Mouse (Mus musculus) fibroblast of lung, adult 2 months (primary cell): ENCODE data around the gene R3hdm2.

Source experiments
- DNase-seq: peaks from one replicate; pipeline ENCODE4 v3.0.0-alpha.2; 2011; ENCODE audit warnings: low read depth

Gene R3hdm2

DNA sequence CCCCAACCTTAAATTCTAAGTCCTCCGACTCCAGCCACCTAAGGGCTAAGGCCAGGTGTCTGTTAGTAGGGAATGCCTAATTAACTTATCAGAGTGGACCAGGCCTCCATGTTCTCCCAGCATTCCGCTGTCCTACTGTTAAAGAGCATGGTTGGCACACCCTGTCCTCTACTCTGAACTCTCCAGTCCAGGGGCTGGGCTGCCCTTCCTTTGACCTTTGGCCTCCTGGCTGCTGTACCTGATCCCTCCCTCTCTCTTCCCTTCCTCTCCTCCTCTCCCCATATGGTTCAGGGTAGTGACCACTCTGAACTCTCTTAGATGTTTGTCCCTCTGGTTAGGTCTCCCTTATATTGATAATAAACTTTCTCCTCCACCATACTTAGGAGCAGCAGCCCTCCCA lies 45.7 kb downstream of the R3hdm2 start:
- DNase-seq: no peak

DNA sequence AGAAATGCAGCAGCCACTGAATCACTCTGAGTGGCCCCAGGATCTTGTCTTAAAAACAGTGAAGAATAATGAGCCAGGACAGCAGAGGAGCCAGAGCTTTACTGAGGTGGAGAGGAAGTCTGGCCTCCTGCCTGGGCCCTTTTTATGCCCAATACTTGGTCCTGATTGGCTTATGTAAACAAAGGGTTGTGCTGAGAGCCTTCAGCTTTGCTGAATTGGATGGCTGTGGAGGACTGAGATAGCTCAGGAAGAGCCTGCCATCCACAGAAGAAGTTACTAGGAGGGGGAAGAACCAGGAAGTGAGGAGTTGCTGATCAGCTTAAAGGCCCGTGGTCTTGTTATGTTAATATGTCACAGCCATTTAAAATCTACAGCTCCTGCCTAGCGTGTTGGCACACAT lies 46.5 kb downstream of the R3hdm2 start:
- DNase-seq: no peak

DNA sequence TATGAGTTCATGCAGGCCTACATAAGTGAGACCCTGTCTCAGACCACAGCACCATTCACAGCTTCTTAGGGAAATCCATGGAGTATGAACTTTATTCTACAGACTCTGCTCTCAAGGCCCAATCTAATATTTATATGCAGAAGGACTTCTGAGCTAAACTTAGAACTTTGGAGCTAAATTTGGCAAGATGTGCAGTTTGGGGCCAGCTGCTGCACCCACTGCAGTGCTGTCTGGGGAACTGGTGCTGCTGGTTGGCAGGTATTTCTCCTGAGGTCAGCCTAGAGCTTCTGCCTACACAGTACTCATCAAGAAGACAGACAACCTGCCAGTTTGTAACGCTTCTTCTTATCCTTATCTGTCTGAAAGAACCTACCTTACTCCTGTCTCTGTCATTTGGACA lies 47.0 kb downstream of the R3hdm2 start:
- DNase-seq: no peak

DNA sequence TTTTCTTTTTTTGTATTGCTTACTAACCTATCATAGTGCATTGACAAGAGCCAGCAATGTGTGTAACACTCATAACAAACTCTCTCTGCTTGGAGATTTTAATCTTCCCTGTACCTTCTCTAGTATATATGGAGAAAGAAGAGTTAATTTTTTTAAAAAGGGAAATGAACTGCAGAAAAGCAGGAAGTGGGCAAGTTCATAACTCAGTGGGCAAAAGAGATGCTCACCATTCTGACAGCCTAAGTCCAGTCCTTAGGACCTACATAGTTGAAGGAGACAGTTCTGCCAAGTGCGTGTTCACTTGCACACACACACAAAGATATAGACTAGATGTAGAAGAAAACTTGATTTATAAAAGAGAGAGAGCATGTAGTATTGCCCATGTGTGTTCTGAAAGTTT lies 47.9 kb downstream of the R3hdm2 start:
- no peak for DNase-seq

DNA sequence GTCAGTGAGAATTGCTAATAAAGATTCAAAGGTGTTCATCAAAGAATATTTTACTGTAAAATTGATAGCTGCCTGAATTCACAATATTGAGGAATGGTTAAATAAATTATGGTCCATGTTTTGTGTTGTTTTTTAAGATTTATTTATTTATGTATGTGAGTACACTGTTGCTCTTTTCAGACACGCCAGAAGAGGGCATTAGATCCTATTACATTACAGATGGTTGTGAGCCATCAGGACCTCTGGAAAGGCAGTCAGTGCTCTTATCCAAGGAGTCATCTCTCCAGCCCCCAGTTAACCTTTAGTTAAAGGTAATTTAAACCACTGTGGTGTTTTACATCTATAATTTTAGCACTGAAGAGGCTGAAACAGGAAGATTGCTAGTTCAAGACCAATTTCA lies 49.4 kb downstream of the R3hdm2 start:
- no peak for DNase-seq

DNA sequence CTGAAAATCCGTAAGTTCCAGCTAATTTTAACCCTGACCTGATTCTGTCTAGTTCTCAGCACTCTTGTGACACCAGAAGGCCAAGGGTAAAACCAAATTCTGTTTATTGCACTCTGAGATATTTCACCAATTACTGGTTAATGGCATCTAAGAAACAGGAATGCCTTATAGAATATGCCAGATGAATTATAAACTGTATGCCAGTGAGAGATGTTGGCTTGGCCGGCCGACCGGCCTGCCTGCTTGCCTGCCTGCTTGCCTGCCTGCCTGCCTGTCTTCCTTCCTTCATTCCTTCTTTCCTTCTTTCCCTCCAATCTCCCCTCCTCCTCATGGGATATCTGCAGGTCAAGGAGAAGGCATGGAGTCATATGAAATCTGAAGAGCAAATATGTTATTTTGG lies 52.3 kb downstream of the R3hdm2 start:
- no peak for DNase-seq

DNA sequence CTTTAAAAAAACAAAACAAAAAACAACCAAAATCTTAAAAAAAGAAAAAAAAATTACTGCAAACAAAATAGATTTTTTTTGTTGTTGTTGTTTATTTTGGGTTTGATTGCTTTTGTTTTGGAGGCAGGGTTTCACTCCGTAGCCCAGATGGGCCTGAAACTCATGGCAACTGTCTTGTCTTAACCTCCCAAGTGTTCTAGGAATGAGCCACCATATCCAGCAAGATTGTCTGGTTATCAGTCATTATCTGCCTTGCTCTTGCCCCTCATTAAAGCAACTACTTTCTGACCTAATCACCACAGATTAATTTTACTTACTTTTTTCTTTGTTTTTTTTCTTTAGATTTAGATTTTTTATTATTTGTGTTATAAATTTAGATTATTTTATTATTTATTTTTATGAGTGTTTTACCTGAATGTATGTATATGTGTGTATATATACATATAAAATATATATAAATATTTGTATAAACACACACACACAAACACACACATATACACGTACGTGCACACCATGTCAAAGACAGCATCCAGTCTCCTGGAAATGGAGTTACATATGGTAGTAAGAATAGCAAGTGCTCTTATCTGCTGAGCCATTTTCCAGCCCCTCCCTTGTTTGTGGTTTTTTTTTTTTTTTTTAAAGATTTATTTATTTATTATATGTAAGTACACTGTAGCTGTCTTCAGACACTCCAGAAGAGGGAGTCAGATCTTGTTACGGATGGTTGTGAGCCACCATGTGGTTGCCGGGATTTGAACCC lies 57.4 kb downstream of the R3hdm2 start:
- DNase-seq: no peak

DNA sequence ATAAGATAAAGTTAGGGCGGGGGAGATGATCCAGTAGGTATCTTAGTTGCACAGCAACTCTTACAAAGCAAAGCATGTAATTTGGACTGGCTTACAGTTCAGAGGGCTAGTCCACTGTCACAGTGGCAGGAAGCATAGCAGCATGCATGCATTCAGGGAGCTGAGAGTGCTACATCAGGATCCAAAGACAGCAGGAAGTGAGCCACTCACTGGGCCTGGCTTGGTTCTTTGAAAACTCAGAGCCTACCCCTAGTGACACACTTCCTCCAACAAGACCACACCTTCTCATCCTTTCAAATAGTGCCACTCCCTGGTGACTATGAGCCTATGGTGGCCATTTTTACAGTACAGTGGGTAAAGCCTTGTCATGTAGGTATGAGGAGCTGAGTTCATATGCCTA lies 73.6 kb downstream of the R3hdm2 start:
- DNase-seq: no peak

DNA sequence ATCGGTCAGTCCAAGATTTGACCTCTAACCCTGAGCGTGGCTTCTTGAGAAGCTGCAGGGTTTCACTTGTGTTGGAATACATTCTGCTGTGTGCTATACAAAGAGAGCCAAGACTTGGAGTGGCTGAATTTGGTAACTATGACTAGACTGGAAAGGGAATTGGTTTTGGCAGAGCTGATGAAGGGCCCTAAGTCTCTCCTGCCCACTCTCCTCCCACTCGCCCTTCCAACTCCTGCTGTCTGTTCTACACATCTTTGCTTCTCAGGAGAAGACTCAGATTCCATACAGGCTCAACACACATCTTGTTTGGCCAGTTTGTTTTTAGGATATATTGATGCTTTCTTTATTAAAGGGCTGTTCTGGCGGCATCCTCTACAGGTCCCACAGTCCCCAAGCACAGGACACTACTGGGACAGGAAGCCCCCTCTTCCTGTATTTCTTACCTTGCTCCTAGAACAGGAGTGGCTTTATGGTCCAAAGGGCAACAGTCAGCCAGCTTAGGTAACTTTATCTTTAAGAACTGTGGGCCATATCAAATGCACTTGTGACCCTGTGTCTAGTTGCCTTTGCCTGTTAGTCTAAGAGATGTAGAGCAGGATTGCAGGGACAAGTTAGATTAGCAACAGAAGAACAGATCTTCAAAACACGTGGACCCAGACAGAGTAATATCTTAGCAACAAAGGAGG lies 82.4 kb downstream of the R3hdm2 start:
- no peak for DNase-seq

DNA sequence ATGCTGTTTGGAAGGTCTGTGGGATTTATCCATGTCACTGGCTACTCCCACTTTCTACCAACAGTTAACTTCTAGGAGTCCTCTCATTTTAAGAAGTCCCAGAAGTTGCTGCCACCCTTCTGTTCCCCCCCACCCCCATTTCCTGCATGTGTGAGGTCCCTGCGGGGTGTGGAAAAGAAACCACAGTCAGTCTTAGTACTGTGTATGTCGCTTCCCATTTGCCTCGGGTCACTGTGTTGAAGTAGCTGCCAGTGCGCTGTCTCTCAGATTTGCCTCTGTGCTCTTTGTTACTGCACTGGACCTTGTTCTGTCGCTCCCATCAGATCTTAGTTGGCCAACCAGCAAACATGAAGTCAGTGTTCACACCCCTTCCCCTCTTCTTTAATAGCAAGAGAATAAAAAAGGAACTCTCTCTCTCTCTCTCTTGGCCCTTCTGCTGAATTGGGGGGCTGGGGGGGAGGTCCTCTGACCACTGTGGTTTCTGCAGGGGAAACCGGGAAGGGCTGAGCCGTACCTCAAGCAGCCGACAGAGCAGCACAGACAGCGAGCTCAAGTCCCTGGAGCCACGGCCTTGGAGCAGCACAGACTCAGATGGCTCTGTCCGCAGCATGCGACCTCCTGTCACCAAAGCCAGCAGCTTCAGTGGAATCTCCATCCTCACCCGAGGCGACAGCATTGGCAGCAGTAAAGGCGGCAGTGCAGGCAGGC lies 91.3 kb downstream of the R3hdm2 start:
- DNase-seq: no peak

DNA sequence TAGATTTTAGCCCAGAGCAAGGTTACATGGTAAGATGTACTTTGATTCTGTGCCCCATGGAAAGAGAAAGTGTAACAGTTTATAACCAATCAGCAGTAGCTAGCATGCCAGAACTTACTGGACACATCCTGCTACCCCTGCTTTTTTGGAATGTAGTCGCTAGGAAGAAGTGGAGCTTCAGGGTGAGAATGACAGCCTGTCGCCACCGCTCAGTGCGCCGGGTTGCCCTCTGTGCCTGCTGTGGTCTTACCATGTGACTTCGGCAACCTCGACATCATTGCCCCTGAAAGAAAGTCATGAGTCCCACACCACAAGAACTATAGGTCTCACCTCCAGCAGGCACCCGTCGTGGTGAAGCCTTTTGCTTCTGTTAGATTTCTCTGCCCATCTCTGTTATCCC lies 92.6 kb downstream of the R3hdm2 start:
- no peak for DNase-seq

DNA sequence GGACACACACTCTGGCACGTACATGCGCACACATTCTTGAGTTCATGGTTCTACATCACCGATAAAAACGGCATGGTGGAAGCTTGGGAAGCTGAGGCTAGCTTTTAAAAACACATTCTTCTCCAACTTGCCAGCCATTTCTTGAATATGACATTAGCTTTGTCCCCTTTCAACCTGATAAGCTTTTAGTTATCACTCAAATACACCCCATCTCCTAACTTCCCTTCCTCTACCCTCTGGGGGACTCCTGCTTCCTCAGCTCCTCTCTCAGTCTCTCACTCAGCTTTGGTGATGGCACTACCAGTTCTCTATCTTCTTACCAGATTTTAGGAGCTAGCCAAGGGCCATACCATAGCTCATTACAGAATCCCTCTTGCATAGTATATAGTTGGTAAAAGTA lies 95.0 kb downstream of the R3hdm2 start:
- no peak for DNase-seq

DNA sequence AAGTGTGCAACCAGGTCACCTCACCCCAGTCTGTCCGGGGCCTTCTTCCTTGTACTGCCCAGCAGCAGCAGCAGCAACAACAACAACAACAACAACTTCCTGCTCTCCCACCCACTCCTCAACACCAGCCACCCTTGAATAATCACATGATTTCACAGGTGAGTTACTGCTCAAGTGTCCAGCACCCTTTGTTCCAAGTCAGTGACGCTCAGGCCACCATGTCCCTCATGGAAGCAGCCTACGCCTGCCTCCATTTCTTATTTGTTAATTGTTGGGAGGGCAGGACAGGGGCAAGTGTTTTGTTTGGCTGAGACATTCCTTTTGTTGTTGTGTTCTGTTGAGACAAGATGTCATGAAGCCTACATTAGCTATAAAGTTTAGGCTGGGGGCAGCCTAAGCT lies 96.4 kb downstream of the R3hdm2 start:
- DNase-seq: no peak

DNA sequence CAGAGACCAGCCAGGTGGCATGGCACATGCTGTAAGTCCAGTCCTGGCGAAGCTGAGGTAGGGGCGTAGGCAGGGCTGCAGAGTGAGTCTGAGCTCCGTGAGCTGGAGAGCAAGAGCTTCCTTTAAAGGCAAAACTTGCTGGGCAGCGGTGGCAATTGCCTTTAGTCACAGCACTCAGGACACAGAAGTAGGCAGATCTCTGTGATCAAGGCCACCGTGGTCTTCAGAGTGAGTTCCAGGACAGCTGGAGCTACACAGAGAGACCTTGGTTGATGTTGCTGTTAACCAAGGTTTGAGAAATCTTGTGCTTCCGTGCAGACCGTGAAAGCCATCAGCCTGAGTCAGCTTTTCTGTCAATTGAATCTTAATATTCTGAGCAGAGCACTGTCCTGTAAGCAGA lies 97.2 kb downstream of the R3hdm2 start:
- DNase-seq: no peak

DNA sequence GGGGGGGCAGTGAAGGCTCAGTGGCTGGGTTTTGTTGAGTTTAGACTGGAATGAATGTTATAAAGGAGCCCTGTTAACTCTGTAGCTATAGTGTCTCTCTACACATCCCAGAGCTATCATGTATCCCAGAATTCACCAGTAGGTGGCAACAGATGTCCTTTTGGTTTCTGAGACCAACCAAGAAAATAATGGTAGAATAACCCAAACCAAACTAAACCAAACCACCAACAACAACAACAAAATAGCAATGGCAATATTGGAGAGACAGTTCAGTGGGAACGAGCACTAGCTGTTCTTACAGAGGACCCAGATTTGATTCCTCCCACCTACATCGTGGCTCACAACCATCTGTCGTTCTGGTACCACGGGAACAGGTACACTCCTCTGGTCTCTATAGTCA lies 99.0 kb downstream of the R3hdm2 start:
- DNase-seq: no peak

DNA sequence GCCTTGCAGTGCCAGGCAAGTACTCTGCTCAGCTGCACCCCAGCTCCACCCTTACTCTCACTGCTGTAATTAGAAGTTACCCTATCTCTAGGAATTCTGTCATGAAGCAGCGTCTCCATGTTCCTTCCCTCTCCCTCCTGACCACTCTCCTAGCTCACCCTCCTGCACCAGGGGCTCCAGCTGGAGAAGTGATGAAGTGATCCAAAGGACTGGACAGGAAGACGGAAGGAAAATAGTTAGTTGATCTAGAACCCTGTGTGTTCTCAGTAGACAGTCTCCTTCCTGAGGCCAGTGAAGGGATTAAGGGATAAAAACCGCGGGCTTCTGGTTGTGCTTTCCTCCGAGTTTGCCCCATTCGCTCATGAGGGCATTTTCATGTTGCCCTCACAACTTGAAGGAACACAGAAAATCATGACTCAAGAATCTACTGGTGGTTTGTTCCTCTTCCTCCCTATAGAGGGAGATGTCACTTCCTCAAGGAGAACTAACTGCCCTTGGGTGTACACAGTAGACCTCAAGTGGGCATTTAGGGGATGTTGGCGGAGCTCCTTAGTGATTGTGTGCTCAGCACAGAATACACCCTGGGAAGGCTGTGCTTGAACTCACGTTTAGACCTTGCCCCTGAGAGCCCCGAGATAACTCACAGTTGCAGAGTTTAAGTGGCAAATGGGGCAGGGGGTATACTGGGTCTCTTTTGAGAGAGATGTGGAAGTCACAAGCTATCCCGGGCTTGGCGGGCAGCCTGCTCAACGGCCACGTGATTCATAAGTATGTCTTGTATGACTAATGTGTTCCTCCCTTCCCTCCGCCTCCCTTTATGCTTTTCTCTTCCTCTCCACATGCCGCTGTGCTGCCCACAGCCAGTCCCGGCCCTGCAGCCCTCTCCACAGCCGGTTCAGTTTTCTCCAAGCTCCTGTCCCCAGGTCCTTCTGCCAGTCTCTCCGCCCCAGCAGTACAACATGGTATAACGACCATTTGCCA lies 101.0 kb downstream of the R3hdm2 start:
- DNase-seq: peak; percentile 67

DNA sequence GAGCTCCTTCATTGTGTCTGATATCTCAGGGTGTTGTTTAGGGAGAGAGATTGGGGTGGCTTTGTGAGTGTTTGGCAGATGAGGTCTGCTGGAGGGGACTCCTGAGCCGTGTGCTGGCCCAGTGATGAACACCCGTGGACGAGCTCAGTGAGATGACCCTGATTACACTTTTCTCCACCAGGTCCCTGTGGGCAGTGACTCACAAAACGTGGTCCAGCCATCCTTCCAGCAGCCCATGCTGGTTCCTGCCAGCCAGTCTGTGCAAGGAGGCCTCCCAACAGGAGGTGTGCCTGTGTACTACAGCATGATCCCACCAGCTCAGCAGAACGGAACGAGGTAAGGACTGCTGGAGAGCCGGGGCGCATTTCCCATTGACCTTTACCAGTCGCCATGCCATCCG lies 105.1 kb downstream of the R3hdm2 start:
- DNase-seq: no peak

DNA sequence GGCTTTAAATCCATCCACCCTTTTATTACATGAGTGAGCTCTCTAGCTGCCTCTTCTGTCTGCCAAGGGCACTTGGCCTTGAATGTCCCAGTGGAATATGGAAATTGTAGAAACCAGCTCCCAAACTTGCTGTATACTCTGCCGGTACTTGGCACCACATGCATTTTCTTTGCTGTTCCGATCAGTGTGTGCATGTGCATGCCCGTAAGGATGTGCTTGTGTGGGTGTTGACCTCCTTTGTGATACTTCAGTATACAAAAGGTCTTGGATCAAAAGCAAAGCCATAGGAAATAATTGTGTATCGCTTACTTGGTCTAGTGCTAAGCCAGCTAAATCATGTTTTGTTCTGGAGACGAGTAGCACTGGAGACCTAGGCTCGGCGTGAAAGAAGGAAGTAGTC lies 108.7 kb downstream of the R3hdm2 start:
- no peak for DNase-seq

DNA sequence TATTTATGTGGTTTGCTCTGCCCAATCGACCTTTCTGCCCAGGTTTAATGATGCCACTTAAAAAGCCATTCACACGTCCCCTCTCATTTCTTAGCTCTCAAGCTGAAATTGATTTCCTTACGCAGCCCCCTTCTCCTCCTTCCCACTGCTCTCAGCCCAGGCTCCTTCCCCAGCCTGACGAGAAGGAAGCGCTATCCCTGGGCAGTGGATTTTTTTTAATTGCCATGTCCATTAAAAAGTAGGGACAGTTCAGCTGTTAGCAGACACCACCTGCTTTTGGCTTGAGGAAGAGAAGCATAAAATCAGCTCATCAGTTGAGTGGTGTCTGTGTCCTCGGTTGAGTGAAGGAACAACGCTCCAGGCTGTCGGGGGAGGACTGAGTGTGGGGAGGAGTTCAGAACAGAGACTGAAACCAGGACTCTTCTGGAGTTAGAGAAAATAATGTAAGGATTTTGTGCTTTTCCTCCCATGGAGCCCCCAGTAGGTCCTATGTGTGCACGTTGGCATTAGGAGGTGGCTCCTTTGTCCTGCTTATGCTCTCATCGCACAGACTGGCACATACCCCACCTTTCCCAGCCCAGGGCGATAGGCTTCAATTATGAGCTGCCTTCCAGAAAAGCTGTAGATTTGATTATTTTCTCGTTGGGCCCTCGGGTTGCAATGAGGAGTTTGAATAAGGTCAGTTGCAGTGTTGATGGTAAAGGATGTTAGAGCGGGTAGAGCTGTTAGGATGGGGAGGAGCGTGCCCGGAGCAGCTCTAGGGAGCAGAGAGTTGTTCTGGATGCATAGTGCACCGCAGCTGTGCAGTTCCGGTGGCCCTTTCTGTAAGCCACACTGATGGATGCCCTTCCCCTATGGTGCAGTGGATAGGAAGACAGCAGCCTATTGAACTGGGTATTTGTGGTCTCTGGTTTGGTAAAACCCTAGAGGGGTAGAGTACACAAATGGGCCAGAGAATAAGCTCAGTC lies 110.3 kb downstream of the R3hdm2 start:
- no peak for DNase-seq

DNA sequence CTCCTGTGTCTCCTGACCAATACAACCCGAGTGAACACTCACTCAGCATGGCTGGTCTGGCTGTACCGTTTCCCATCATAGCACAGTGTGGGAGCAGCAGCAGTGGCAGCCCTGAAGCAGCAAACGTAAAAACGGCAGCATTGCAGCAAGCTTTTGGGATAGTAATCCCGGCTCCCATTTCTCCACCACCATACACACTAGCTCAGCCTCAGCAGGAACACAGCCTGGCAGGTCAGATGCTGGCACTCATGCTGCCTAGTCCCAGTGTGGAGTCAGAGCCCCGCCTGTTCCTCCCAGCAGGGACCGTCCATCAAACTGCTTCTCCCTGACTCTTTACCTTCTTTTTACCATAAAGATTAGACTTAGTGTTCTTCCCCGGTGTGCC lies 111.0 kb downstream of the R3hdm2 start:
- DNase-seq: no peak

DNA sequence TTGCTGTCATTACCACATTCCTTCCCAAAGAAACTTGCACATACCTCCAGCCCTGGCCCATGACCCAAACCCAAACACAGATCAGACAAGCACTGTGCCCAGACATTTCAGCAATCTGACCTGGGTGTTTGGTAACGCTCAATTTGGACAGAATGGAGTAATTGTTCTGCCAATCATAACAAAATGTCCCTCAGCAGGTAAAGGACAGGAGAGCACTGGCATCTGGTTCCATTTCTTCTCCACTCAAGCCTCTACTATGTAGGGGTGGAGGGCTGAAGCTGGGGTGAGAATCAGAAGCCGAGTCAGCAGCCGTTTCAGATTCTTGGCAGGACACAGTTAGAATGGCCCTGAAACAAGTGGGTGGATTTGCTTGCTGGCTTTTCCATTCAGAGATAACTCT lies 112.0 kb downstream of the R3hdm2 start:
- DNase-seq: peak; percentile 63
